Mouse (Mus musculus) ES-Bruce4 (cell line): ENCODE measurements around the gene Usp29. TPM values are rescaled to one million over a fixed set of nuclear protein-coding genes. Genes with fewer than 3 reads are reported as not detected.

Source experiments
- H3K27ac ChIP-seq: 2 replicates; pipeline ENCODE4 v1.5.1; 2012; ENCODE audit warnings: low read length, inconsistent platforms; ENCODE audit not compliant: insufficient read depth
- H3K27me3 ChIP-seq: 2 replicates; pipeline ENCODE4 v1.6.1; 2012; ENCODE audit warnings: mild to moderate bottlenecking, low read length, inconsistent platforms; ENCODE audit not compliant: control insufficient read depth, poor library complexity, insufficient read depth, severe bottlenecking
- H3K36me3 ChIP-seq: 2 replicates; pipeline ENCODE4 v1.6.1; 2012; ENCODE audit warnings: inconsistent platforms, mild to moderate bottlenecking, low read length, moderate library complexity; ENCODE audit not compliant: control insufficient read depth, poor library complexity, insufficient read depth, severe bottlenecking
- H3K4me1 ChIP-seq: one replicate; pipeline ENCODE4 v1.8.1; 2011; ENCODE audit warnings: low read length; ENCODE audit not compliant: control insufficient read depth, insufficient read depth
- H3K4me3 ChIP-seq: 2 replicates; pipeline ENCODE4 v1.5.1; 2011; ENCODE audit warnings: low read depth, mild to moderate bottlenecking, low read length
- H3K9ac ChIP-seq: 2 replicates; pipeline ENCODE4 v1.6.1; 2012; ENCODE audit warnings: low read depth, mild to moderate bottlenecking, inconsistent platforms; ENCODE audit not compliant: poor library complexity, severe bottlenecking
- H3K9me3 ChIP-seq: replicated peaks from 2 replicates; pipeline ENCODE4 v1.6.1; 2012; ENCODE audit warnings: mild to moderate bottlenecking, low read length, inconsistent platforms; ENCODE audit not compliant: control insufficient read depth, poor library complexity, insufficient read depth, severe bottlenecking
- CTCF ChIP-seq: IDR thresholded peaks from one replicate; pipeline ENCODE4 v1.8.1; 2011; ENCODE audit warnings: low read depth, low read length
- EP300 ChIP-seq: IDR thresholded peaks from 2 replicates; pipeline ENCODE4 v1.6.1; 2011; ENCODE audit warnings: low read depth, low read length; ENCODE audit not compliant: insufficient read depth
- POLR2A ChIP-seq: IDR thresholded peaks from one replicate; pipeline ENCODE4 v1.8.1; 2011; ENCODE audit warnings: low read length; ENCODE audit not compliant: insufficient read depth
- polyA plus RNA-seq: library from polyadenylated mRNA; stranded (reverse); fragments of >200 nt; gene quantifications from 2 replicates; pipeline ENCODE4 v1.2.4, GENCODE M21; 2011; ENCODE audit warnings: low read depth; ENCODE audit not compliant: missing spikeins, insufficient read depth, insufficient read length

Gene Usp29
- polyA plus RNA-seq, 1 experiment: 12.8 TPM

DNA sequence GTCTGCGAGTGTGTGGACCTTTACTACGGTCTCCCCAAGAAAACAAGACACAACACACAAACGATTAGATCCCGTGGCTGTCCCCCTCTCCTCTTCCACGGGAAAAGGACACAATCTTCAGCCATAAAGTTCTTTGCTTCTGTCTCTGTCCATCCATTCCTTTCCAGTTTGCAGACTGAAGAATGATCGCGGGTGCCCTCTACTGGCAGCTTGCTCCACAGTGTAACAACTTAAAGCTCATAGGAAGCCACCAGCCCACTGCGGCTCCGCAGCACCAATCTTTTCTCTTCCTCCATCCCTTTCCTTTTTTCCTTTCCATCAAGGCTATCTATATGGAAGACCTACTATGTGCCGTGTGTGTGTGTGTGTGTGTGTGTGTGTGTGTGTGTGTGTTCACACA is 187.9 kb downstream of the Usp29 start:
- no peaks in the 10 kb centered on the region for H3K36me3 ChIP-seq
- H3K27ac ChIP-seq: no peak overlapping the region
- no peaks in the 10 kb centered on the region for H3K27me3 ChIP-seq
- H3K4me1 ChIP-seq: peaks cover 2% of the 10 kb centered on the region
- no peak overlapping the region for H3K4me3 ChIP-seq
- TF ChIP-seq EP300 (no peak), POLR2A (no peak), CTCF (peak; percentile 59)
- no peak overlapping the region for H3K9ac ChIP-seq
- no peaks in the 10 kb centered on the region for H3K9me3 ChIP-seq

DNA sequence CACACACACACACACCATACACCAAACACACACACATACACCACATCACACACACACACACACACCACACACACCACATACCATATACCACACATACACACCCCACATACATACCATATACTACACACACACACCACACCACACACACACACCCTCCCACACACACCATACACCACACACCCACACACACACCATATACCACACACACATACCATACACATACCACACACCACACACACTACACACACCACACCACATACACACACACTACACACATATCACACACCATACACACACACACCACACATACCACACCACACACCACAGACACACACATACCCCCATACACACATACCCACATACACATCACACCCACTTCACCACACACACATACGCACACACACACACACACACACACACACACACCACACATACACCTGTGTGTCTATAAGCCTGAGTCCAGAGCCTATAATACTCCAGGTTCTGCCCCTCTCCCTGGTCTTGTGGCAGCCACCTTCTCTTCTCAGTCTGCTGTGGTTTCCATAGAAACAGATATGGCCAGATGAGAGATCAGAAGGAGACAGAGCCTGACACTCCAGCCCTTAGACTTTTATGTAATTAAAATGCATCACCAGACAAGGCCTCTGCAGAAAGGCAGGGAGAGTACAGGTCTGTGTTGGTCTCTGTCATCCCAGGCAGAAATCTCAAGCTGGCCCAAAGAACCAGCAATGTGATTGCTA is 188.9 kb downstream of the Usp29 start:
- no peaks in the 10 kb centered on the region for H3K36me3 ChIP-seq
- no peaks in the 10 kb centered on the region for H3K9me3 ChIP-seq
- no peak overlapping the region for H3K4me3 ChIP-seq
- H3K27me3 ChIP-seq: no peaks in the 10 kb centered on the region
- TF ChIP-seq POLR2A: no peak
- no peak for TF ChIP-seq EP300
- TF ChIP-seq CTCF: no peak
- peaks cover 2% of the 10 kb centered on the region for H3K4me1 ChIP-seq
- H3K9ac ChIP-seq: no peak overlapping the region
- no peak overlapping the region for H3K27ac ChIP-seq

DNA sequence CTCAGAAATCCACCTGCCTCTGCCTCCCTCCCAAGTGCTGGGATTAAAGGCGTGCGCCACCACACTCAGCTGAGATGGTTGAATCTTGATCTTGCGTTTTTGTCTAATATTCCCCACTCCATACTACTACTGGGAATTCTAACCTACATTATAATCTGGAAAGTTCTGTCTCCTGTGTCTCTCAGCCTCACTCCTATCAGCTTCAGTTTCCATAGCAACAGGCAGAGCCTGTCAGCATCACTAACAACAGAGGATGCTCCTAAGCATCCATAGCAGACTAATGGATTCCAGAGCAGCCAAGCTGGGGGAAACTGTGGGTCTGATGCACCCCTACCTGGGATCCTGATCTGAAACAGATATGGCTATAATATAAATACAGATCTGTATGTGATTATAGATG is 193.1 kb downstream of the Usp29 start:
- Histone ChIP-seq H3K36me3 (no peaks in the 10 kb centered on the region), H3K27ac (no peak overlapping the region), H3K4me1 (no peaks in the 10 kb centered on the region), H3K27me3 (no peaks in the 10 kb centered on the region), H3K4me3 (no peak overlapping the region), H3K9me3 (no peaks in the 10 kb centered on the region), H3K9ac (no peak overlapping the region)
- TF ChIP-seq EP300 (no peak), CTCF (no peak), POLR2A (no peak)

DNA sequence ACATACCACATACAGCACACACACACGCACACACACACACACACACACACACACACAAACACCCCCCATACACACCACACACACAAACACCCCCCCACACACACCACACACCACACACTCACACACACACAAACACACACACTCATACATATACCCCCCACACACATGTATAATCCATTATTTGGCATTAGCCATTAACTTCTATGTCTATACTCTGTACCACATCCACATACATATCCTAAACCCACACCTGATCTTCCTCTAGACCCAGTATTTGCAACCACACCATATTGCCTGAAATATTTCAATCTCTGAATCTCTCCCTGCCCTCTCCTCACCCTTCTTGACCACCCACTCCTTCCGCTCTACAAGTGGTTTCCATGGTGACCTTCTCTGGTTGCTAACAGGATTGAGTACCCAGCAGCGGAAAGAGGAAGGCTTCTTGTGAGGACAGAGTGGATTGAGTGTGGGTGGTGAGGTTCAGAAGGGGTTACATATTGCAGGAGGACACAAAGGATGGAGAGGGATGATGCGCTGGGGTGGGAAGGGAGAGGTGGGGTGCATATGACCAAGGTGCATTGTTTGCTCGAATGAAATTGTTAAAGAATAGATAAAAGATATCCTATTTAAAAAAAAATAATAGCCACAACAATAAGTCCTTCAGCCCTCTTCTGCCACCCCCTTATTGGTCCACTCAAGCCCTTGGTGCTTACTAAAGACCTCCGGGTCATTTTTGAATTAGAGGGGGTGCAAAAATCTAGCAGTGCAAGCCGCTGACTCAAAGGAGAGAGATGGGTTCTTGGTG is 195.8 kb downstream of the Usp29 start:
- H3K27ac ChIP-seq: no peak overlapping the region
- no peaks in the 10 kb centered on the region for H3K36me3 ChIP-seq

DNA sequence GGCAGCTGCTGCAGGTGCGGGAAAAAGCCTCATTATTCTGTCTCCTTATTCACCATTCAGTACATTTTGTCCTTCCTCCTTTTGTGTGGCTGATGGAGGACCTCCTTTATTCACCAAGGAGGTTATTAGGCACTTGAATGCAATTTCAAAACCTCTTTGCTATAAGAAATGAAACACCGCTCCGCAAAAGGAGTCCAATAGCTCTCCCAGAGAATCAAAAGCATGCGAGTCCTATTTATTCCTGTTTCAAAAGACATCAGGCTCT is 196.3 kb downstream of the Usp29 start:
- TF ChIP-seq POLR2A (no peak), CTCF (no peak), EP300 (no peak)
- Histone ChIP-seq H3K4me3 (no peak overlapping the region), H3K9me3 (no peaks in the 10 kb centered on the region), H3K4me1 (no peaks in the 10 kb centered on the region), H3K9ac (no peak overlapping the region), H3K27me3 (no peaks in the 10 kb centered on the region), H3K36me3 (no peaks in the 10 kb centered on the region), H3K27ac (no peak overlapping the region)

More for the DNA sequence above, 195.8 kb downstream of the Usp29 start:
- no peaks in the 10 kb centered on the region for H3K9me3 ChIP-seq
- H3K4me3 ChIP-seq: no peak overlapping the region
- TF ChIP-seq EP300: no peak
- no peak for TF ChIP-seq POLR2A
- no peak for TF ChIP-seq CTCF
- H3K9ac ChIP-seq: no peak overlapping the region
- H3K4me1 ChIP-seq: no peaks in the 10 kb centered on the region
- H3K27me3 ChIP-seq: no peaks in the 10 kb centered on the region

DNA sequence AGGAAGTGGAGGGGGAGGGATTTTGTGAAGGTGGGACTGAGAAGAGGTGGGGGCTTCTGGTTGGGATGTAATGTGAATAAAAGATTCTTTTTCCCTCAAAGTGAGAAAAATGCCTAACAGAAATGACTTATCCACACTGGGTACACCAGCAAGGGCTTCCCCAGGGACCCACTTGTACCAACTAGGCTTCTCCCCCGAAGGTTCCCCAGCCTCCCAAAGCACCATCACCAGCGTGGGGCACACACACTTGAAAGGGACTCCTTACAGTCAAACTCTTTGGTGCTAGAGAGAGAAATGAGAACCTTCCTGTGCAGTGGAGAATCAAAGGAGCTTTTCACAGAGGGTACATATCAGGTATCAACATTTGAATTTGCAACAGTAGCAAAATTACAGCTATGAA is 198.9 kb downstream of the Usp29 start:
- Histone ChIP-seq H3K4me3 (no peak overlapping the region), H3K27me3 (no peaks in the 10 kb centered on the region), H3K4me1 (no peaks in the 10 kb centered on the region), H3K9me3 (no peaks in the 10 kb centered on the region), H3K27ac (no peak overlapping the region), H3K9ac (no peak overlapping the region), H3K36me3 (no peaks in the 10 kb centered on the region)
- no peak for TF ChIP-seq EP300
- no peak for TF ChIP-seq POLR2A
- TF ChIP-seq CTCF: no peak
